Mouse (Mus musculus) lung, adult 2 months (tissue): Measurements from ENCODE around the gene Lamb2.

Source experiments
- CTCF ChIP-seq: fragments of 200-500 bp; IDR thresholded peaks from 2 replicates; pipeline ENCODE4 v1.5.1; 2011; ENCODE audit warnings: mild to moderate bottlenecking, low read length, control low read depth; ENCODE audit not compliant: insufficient read depth
- POLR2A ChIP-seq: fragments of 200-500 bp; IDR thresholded peaks from 2 replicates; pipeline ENCODE4 v1.6.1; 2011; ENCODE audit warnings: low read depth, mild to moderate bottlenecking, control low read depth, low read length, borderline replicate concordance; ENCODE audit errors: extremely low read depth

DNA sequence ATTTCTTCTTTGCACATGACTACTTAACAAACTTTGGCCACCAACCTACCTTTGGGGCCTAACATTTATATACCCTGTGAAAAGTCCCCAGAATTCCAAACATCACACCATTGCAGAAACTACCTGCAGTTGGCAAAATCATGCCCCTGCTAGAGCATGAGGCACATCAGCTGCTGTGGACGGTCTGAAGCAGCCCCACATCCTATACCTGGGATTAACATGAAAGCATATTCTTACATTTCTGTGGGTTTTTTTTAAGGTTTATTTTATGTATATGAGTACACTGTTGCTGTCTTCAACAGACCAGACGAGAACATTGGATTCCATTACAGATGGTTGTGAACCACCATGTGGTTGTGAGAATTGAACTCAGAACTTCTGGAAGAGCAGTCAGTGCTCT lies 13.3 kb upstream of the Lamb2 start:
- TF ChIP-seq CTCF, result no peak
- no peak for TF ChIP-seq POLR2A
